Mouse (Mus musculus) intestine, postnatal 0 days (tissue): Measurements from ENCODE around the gene Syt7. TPM values are rescaled to one million over a fixed set of nuclear protein-coding genes. Genes with fewer than 3 reads are reported as not detected.

Experiments
- ATAC-seq: fragments of 200-750 bp; cut with Nextera tagmentation; 2 replicates; pipeline ENCODE4 v1.8.0; 2017; ENCODE audit warnings: mild to moderate bottlenecking, moderate TSS enrichment, moderate library complexity
- H3K27ac ChIP-seq: fragments of 300-500 bp; sonication (generic); 2 replicates; pipeline ENCODE4 v1.5.1; 2014; ENCODE audit warnings: mild to moderate bottlenecking, low read depth, low read length, moderate library complexity
- H3K27me3 ChIP-seq: fragments of 300-500 bp; sonication (generic); replicated peaks from 2 replicates; pipeline ENCODE4 v1.6.1; 2014; ENCODE audit warnings: low read length, mixed read lengths; ENCODE audit not compliant: control insufficient read depth, insufficient read depth
- H3K36me3 ChIP-seq: fragments of 300-500 bp; sonication (generic); 2 replicates; pipeline ENCODE4 v1.6.1; 2014; ENCODE audit warnings: mild to moderate bottlenecking, moderate library complexity; ENCODE audit not compliant: control insufficient read depth, insufficient read depth
- H3K4me1 ChIP-seq: fragments of 300-500 bp; sonication (generic); replicated peaks from 2 replicates; pipeline ENCODE4 v1.6.1; 2014; ENCODE audit warnings: antibody characterized with exemption, low read length, mixed read lengths; ENCODE audit not compliant: control insufficient read depth, insufficient read depth
- H3K4me2 ChIP-seq: fragments of 300-500 bp; sonication (generic); replicated peaks from 2 replicates; pipeline ENCODE4 v1.6.1; 2014; ENCODE audit warnings: low read depth, mild to moderate bottlenecking, moderate library complexity
- H3K4me3 ChIP-seq: fragments of 300-500 bp; sonication (generic); 2 replicates; pipeline ENCODE4 v1.5.1; 2014; ENCODE audit warnings: low read depth, low read length
- H3K9ac ChIP-seq: fragments of 300-500 bp; sonication (generic); 2 replicates; pipeline ENCODE4 v1.6.1; 2014; ENCODE audit warnings: mild to moderate bottlenecking, low read depth, low read length
- H3K9me3 ChIP-seq: fragments of 300-500 bp; sonication (generic); 2 replicates; pipeline ENCODE4 v1.6.1; 2016; ENCODE audit warnings: mixed run types; ENCODE audit not compliant: control insufficient read depth
- CTCF ChIP-seq: sonication (generic); IDR thresholded peaks from 2 replicates; pipeline ENCODE4 v1.5.1; 2016; ENCODE audit warnings: low read depth, mild to moderate bottlenecking, control low read depth, antibody characterized with exemption, moderate library complexity
- WGBS: fragments of 180-500 bp; shearing (Covaris S2); extraction: QIAGEN DNeasy Blood & Tissue Kit; methylation state at CpG from one replicate; pipeline ENCODE4 v1.1.7; 2014; 5-methylcytosine and 5-hydroxymethylcytosine counted together
- polyA plus RNA-seq: library from polyadenylated mRNA; unstranded; fragments of >200 nt; fragmentation: Nextera tagmentation; extraction: Ambion mirVana; gene quantifications from 2 replicates; pipeline ENCODE4 v1.2.1, GENCODE M21; 2015

The Syt7 gene
- polyA plus RNA-seq, 1 experiment from 2014 or later, result 1.9 TPM

GRCm38 (mm10) chr19:10497512-10498160 is 108.7 kb downstream of the Syt7 start:
- Histone ChIP-seq H3K4me2 (no peak overlapping the region), H3K27me3 (no peaks in the 10 kb centered on the region), H3K9ac (no peak overlapping the region), H3K4me1 (no peaks in the 10 kb centered on the region), H3K4me3 (no peak overlapping the region), H3K9me3 (no peaks in the 10 kb centered on the region), H3K27ac (no peak overlapping the region; the same call in 1 of the 2 replicates), H3K36me3 (peaks cover 49% of the 10 kb centered on the region)
- no peak for ATAC-seq
- 35% methylated on average over 8 of the region's 8 CpGs for WGBS
- TF ChIP-seq CTCF, result peak; percentile 21

- ATAC-seq, result no peak
- no peak for TF ChIP-seq CTCF
- Histone ChIP-seq H3K27me3 (no peaks in the 10 kb centered on the region), H3K27ac (no peak overlapping the region), H3K36me3 (peaks cover 62% of the 10 kb centered on the region), H3K4me2 (no peak overlapping the region), H3K4me3 (no peak overlapping the region), H3K4me1 (no peaks in the 10 kb centered on the region), H3K9me3 (no peaks in the 10 kb centered on the region), H3K9ac (no peak overlapping the region)
- WGBS, result 72% methylated on average over 8 of the region's 8 CpGs
Measured at GRCm38 (mm10) chr19:10500581-10500980, 111.7 kb downstream of the Syt7 start.

GRCm38 (mm10) chr19:10502571-10502970 is 113.7 kb downstream of the Syt7 start:
- 4% methylated on average over 4 of the region's 4 CpGs for WGBS
- Histone ChIP-seq H3K27me3 (no peaks in the 10 kb centered on the region), H3K27ac (no peak overlapping the region), H3K4me1 (no peaks in the 10 kb centered on the region), H3K9ac (no peak overlapping the region), H3K36me3 (peaks cover 71% of the 10 kb centered on the region), H3K4me3 (no peak overlapping the region), H3K4me2 (no peak overlapping the region), H3K9me3 (no peaks in the 10 kb centered on the region)
- 0 out of 2 replicates have a peak, but pooled peaks have one; percentile 22 for ATAC-seq
- TF ChIP-seq CTCF, result peak; percentile 93

Other genes with a start within 250 kb of the Syt7 start
- gene Fads1, start 206.2 kb upstream of the Syt7 start, polyA plus RNA-seq, result 26.9 and 29.8 TPM in 2 replicates
- gene Tmem258, start 185.1 kb upstream of the Syt7 start, polyA plus RNA-seq, result 339 and 369 TPM in 2 replicates
- 30.4 and 33.0 TPM in 2 replicates for gene Fen1, start 184.9 kb upstream of the Syt7 start, polyA plus RNA-seq
- 4.1 and 4.5 TPM in 2 replicates for gene Myrf, start 148.3 kb upstream of the Syt7 start, polyA plus RNA-seq
- 1.3 TPM in 2 replicates for gene Dagla, start 84.2 kb upstream of the Syt7 start, polyA plus RNA-seq
- gene Lrrc10b, start 68.4 kb downstream of the Syt7 start, polyA plus RNA-seq, result 12.5 and 14.3 TPM in 2 replicates
- 26.1 and 27.8 TPM in 2 replicates for gene Ppp1r32, start 93.8 kb downstream of the Syt7 start, polyA plus RNA-seq
- 17.7 and 18.1 TPM in 2 replicates for gene Cpsf7, start 136.2 kb downstream of the Syt7 start, polyA plus RNA-seq
- 42.5 and 46.3 TPM in 2 replicates for gene Sdhaf2, start 137.1 kb downstream of the Syt7 start, polyA plus RNA-seq
- gene Tmem216, start 167.1 kb downstream of the Syt7 start, polyA plus RNA-seq, result 11.0 and 12.2 TPM in 2 replicates
- gene Cyb561a3, start 188.1 kb downstream of the Syt7 start, polyA plus RNA-seq, result 23.2 and 24.3 TPM in 2 replicates
- gene Tmem138, start 188.3 kb downstream of the Syt7 start, polyA plus RNA-seq, result 10.7 and 10.8 TPM in 2 replicates
- gene Ddb1, start 216.2 kb downstream of the Syt7 start, polyA plus RNA-seq, result 97.9 and 100 TPM in 2 replicates
- 76.4 and 83.9 TPM in 2 replicates for gene Tkfc, start 216.6 kb downstream of the Syt7 start, polyA plus RNA-seq
- gene Vwce, start 245.1 kb downstream of the Syt7 start, polyA plus RNA-seq, result 7.1 and 8.4 TPM in 2 replicates